Mouse (Mus musculus) retina, postnatal 7 days (tissue): ENCODE results near the gene Gm9507.
"Not testable (repeated sequence)": the region's sequence is repeated elsewhere in the genome, so short reads cannot be mapped to it uniquely, and the experiment has no call there.

Source experiments
- DNase-seq: peaks from one replicate; pipeline ENCODE4 v3.0.0-alpha.2; 2012; ENCODE audit warnings: low read depth, low spot score

Gene Gm9507

DNA sequence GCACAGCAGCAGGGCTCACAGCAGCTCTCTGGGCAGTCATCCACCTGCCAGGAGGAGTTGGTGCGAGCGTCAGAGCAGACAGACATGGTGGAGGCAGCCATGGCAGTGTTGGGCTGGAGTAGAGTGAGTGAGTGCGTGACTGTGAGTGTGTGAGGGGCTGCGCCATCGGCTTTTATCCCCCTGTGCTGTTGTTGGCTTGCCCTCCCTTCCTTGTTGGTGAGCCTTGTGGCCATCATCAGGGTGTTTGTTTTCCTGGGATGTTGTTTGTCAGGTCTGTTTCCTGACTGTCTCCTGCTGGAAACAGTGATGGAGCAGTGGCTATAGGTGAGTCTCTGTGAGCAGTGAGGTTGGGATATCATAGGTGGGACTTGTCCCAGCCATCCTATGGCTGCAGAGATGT lies at the start of gene Gm9507:
Gm9507 (minus strand) TSS at position 101 of the 400 bp plus-strand sequence.
- no peak for DNase-seq

DNA sequence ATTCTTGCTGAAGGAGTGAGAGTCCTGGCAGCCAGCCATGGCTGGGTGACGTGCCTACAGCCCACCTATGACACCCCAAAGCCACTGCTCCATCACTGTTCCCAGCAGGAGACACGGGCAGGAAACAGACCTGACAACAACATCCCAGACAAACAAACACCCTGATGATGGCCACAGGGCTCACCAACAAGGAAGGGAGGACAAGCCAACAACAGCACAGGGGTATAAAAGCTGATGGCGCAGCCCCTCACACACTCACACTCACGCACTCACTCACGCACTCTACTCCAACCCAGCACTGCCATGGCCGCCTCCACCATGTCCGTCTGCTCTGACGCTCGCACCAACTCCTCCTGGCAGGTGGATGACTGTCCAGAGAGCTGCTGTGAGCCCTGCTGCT lies 40.9 kb upstream of the Gm9507 start, which contains the start of gene Gm10318:
Gm10318 (plus strand) TSS at position 301 of the 400 bp plus-strand sequence.
- DNase-seq, result no peak

DNA sequence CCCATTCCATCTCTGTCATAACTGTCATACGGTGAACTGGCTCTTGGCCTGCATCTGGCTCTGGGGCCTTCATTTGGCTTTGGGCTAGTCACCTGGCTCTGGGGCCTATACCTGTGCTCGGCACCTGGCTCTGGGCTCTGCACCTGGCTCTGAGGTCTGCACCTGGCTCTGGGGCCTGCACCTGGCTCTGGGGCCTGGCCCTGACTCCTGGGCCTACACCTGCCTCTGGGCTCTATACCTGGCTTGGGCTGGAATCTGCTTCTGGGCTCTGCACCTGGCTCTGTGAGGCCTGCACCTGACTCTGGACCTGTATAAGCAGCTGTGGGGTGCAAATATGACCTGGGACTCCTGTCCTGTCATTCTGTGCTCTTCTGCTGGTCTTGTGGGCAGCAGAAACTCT lies 35.9 kb upstream of the Gm9507 start:
- DNase-seq, result no peak

DNA sequence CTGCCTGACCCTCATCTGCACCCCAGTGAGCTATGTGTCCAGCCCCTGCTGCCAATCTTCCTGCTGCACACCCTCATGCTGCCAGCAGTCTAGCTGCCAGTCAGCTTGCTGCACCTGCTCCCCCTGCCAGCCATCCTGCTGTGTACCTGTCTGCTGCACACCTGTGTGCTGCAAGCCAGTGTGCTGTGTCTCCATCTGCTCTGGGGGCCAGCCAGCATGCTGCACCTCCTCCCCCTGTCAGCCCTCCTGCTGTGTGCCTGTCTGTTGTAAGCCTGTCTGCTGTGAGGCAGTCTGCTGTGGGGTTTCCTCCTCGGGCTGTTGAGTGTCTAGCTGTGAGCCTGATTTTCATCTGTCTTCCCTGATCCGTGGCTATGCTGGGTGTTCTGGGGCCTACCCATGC lies 35.3 kb upstream of the Gm9507 start:
- DNase-seq, result no peak

DNA sequence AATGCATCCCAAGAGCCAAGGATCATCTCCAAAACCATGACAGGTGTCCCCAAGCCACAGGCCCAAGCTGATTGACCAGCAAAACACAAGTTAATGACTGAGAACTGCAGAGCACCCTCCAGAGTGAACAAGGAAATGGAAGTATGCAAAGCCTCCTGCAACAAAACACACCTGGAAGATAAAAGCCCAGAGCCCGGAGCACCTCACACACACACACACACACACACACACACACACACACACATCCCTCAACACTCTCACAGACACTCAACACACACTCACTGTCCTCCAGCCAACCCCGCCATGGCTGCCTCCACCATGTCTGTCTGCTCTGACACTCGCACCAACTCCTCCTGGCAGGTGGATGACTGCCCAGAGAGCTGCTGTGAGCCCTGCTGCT lies 34.9 kb upstream of the Gm9507 start, which contains the start of gene Gm36176:
Gm36176 (plus strand) TSS at position 301 of the 400 bp plus-strand sequence.
- no peak for DNase-seq

DNA sequence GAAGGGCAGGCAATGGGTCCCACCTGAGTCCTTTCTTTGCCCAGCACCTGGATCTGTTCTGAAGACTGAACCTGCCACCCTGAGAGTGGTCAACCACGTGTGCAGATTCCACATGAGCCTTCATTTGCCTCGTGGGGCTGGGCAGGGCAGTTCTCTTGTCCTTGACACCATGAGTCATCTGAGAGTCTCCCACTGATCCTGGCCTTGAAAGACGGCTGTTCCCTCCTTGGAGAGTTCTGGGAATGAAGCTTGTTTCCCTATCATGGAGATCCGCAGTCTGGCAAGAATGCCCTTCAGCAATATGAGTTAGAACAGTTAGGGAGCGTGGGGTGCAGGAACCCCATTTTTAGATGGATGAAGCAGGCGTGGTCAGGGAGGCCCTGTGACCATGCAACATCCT lies 27.4 kb upstream of the Gm9507 start:
- no peak for DNase-seq

DNA sequence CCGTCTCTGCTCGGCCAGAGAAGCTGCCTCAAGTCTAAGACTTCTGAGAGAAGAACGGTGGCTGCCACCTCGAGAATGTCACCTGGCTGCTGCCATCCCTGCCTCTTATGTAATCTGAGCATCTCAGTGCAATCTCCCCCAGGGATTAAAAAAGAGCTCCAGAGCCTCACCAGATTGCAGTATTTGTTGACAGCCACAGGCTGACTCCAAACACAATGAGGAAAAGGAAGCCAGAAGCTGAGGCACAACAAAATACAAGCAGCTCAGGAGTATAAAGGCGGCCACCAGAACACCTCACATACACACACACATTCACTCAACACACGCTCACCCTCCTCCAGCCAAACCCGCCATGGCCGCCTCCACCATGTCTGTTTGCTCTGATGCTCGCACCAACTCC lies 24.0 kb upstream of the Gm9507 start, which contains the start of gene Krtap10-10:
Krtap10-10 (plus strand) TSS at position 301 of the 400 bp plus-strand sequence.
- DNase-seq, result no peak

DNA sequence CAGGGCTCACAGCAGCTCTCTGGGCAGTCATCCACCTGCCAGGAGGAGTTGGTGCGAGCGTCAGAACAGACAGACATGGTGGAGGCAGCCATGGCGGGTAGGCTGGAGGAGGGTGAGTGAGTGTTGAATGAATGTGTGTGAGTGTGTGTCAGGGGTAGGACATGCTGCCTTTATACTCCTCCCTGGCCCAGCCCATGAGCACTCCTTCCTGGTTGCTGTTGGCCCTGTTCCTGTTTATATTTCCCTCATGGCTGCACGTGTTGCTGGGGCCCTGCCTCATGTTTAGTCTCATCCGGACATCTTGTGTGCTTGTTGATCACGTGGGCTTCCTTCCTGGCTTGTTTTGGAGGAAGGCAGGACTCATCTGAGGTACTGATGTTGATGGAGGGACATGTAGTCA lies 15.3 kb upstream of the Gm9507 start, which contains the start of gene Krtap10-4:
Krtap10-4 (minus strand) TSS at position 145 of the 400 bp plus-strand sequence.
- no peak for DNase-seq

DNA sequence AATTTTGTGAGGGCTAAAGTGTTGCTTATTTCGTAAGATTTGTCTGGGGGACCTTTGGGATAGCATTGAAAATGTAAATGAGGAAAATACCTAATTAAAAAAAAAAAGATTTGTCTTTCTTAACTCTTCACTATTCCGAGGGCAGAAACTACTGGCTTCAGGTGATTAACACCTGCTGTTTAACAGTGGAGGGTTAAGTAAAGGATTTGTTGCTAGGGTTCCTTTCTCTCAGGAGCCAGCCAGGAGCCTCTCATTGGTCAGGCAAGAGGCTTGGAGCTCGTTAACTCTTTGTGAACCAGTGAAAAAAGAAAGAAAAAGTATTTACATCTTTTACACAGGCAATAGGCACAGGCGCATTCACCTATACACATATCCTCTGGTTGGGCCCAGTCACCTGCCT lies 7.6 kb upstream of the Gm9507 start:
- DNase-seq, result no peak

DNA sequence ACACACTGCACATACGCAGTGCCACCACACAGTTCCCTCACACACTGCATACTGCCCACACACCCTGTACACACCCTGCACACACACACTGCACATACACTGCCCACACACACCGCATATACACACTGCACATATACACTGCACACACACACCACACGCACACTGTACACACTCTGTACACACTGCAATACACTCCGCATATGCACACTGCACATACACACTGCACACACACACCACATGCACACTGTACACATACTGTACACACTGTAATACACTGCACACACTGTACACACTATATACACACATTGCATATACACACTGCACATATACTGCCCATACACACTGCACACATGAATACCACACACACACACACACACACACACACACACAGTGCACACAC lies 6.9 kb upstream of the Gm9507 start:
- no peak for DNase-seq

DNA sequence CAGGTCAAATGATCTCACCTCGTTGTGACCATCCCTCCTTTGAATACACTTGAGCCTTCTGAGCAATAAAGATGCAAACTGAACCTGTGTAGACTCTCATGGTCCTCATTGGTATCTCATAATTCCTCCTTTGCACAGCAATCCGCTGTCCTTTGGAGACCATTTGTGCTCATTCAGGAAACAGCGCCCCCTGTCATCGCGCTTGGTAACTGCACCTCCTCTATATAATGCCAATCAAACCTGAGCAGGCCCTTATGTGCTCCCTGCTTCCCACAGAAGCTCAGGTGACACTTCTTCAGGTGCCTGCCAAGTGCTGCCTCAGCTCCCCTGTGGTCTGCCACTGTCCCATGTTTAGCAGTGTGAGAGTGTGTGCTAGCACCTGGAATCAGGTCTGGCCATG lies 3.9 kb upstream of the Gm9507 start:
- DNase-seq, result peak; percentile 5

DNA sequence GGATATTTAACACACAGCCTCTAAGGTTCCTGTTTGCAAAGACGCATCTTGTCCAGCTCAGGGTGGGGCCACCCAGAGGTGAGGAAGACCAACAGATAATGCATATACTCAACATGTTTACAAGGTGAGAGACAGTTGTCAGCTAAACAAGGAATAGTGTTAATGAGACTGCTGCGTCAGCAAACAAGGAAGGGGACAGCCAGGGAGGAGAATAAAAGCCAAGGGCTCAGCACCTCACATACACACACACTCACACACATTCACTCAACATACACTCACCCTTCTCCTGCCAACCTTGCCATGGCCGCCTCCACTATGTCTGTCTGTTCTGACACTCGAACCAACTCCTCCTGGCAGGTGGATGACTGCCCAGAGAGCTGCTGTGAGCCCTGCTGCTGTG lies 2.7 kb upstream of the Gm9507 start, which contains the start of gene Gm2696:
Gm2696 (plus strand) TSS at position 301 of the 400 bp plus-strand sequence.
- no peak for DNase-seq

DNA sequence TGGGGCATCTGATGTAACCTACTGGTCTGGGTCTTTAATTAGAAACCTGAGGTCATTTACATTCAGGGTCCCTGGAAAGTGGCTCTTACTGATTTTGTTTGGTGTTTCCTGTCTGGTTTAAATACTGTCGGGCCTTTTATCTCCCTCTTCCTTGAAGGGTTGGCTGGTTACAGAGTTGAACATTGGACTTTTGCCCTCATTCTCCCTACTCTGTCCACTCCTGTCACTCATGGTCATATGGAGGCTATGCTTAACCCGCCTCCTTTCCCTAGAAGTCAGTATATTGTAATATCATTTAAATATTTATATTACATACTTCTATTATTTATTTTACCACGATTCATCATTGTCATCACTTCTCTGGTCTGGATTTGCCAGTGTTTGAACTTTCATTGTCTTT lies 7.5 kb downstream of the Gm9507 start:
- DNase-seq, result no peak

DNA sequence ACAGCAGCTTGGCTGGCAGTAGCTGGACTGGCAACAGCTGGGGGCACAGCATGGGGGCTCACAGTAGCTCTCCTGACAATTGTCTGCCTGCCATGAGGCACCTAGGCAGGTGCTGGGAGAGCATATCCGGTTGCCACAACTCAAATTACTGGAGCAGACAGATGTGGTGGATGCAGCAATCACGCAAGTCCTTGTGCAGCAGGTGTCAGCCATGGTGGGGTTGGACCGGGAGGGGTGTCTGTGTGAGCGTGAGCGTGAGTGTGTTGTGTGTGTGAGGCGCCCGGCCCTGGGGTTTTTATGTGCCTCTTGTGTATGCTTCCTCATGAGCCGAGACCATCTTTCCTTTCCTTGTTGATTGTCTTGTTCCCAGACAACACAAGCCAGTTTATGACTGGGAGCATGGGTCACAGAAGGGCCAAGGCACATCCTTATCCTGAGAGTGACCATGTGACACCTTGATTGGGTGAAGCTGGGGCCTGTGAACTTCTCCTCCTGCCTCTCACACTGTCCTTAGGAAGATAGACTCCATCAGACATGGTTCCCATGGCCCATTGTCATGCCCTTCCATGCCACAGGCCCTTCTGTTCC lies 12.6 kb downstream of the Gm9507 start, which contains the start of gene Gm19668:
Gm19668 (minus strand) TSS at position 213 of the 588 bp plus-strand sequence.
- no peak for DNase-seq

DNA sequence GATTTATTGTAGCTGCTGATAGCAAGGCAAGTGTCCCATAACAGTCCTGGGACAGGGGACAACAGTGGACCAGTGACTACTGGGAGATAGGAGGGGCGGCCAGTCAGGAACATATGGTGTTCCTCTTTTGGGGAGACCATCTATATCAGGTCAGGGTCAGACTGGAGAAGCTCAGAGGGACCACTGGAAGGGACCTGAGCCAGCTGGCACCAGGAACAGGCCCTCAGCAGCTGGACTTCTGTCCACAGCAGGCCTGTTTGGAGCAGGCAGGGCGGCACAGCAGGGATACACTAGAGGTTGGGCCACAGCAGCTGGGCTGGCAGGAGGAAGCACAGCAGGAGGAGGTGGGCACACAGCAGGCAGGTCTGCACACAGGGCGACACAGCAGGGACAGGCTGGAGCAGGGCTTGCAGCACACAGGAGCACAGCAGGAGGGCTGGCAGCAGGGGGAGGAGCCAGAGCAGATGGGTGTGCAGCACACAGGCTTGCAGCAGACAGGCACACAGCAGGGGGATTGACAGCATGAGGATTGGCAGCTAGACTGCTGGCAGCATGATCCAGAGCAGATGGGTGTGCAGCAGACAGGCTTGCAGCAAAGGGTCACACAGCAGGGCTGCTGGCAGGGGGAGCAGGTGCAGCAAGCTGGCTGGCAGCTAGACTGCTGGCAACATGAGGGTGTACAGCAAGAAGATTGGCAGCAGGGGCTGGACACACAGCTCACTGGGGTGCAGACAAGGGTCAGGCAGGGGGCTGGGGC lies 13.3 kb downstream of the Gm9507 start:
- DNase-seq, result not testable (repeated sequence)

DNA sequence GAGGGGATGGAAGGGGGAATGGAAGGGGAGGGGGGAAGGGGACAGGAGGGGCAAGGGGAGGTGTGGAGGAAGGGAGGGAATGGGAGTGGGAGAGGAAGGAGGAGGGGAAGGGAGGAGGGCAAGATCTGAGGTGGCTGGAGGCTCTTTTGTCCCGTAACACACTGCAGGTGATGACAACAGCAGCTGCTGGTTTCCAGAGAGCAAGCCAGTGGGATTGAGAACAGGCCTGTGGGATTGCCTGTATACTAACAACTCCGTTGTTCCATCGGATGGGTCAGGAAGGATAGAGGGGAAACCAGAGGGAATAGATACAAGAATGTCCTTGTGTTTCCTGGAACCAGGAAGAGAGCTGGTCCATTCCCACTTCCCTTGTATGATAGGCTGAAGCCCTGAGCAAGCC lies 14.0 kb downstream of the Gm9507 start:
- no peak for DNase-seq

DNA sequence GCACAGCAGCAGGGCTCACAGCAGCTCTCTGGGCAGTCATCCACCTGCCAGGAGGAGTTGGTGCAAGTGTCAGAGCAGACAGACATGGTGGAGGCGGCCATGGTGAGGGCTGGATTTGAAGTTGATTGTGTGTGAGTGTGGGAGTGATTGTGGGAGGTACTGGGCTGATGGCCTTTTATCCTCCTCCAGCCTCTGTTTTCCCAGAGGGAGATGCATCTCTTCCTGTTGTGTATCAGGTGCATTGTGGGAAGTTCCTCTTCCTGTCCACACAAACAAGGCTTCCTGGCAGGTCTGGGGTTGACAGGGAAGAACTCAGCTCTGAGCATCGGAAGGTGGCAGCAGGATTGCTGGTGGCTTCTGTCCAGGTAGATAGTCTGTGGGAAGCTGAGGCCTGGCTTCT lies 16.7 kb downstream of the Gm9507 start, which contains the start of gene Gm9639:
Gm9639 (minus strand) TSS at position 101 of the 400 bp plus-strand sequence.
- DNase-seq, result no peak

DNA sequence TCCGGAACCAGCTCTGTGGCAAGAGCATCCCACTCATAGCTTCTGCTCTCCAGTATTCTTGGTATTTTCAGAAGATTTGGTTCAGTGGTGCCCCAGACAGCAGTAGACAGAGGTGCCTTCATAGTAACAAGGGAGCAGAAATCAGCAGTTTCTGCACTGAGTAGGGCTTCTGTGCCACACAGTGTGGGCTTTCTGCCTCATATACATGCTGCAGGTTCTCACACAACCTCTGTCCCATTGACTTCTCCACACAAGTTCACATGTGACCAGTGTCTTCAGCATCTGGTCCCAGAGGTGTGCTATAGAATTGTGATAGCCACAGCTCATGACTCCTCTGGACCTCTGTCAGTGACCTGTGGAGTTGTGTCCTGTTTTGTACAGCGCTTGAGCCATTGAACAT lies 23.0 kb downstream of the Gm9507 start:
- DNase-seq, result no peak

DNA sequence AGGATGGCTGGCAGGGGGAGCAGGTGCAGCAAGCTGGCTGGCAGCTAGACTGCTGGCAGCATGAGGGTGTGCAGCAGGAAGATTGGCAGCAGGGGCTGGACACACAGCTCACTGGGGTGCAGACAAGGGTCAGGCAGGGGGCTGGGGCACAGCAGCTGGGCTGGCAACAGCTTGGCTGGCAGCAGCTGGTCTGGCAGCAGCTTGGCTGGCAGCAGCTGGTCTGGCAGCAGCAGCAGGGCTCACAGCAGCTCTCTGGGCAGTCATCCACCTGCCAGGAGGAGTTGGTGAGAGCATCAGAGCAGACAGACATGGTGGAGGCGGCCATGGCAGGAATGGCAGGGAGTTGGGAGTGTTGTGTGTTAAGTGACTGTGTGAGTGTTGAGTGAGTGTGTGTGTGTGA lies 23.8 kb downstream of the Gm9507 start, which contains the start of gene Gm7137:
Gm7137 (minus strand) TSS at position 325 of the 400 bp plus-strand sequence.
- not testable (repeated sequence) for DNase-seq

DNA sequence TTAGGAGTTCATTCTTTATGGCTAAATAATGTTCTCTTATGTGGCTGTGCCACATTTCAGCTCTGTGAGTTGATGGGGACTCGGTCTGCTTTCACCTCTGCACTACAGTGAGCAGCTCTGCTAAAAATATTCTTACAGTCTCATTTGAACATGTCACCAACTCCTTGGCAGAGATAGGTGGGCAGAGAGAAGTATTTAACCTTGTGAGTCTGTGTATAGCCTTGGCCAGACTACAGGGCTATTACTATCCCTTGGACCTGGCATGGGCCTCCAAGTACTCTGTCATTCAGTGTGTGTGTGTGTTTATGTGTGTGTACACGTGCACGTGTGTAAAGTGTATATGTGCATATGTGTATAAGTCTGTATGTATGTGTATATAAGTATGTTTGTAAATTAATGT lies 28.2 kb downstream of the Gm9507 start:
- DNase-seq, result not testable (repeated sequence)

DNA sequence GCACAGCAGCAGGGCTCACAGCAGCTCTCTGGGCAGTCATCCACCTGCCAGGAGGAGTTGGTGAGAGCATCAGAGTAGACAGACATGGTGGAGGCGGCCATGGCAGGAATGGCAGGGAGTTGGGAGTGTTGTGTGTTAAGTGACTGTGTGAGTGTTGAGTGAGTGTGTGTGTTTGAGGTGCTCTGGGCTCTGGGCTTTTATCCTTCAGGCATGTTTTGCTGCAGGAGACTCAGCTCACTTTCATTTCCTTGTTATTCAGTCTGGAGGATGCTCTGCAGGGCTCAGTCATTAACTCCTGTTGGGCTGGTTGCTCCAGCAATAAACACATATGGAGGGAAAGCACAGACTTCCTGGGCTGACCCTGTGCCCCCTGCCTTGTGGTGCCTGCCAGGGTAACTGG lies 29.2 kb downstream of the Gm9507 start, which contains the start of gene Gm3250:
Gm3250 (minus strand) TSS at position 101 of the 400 bp plus-strand sequence.
- not testable (repeated sequence) for DNase-seq

DNA sequence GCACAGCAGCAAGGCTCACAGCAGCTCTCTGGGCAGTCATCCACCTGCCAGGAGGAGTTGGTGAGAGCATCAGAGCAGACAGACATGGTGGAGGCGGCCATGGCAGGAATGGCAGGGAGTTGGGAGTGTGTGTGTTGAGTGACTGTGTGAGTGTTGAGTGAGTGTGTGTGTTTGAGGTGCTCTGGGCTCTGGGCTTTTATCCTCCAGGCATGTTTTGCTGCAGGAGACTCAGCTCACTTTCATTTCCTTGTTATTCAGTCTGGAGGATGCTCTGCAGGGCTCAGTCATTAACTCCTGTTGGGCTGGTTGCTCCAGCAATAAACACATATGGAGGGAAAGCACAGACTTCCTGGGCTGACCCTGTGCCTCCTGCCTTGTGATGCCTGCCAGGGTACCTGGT lies 34.8 kb downstream of the Gm9507 start, which contains the start of gene Gm7138:
Gm7138 (minus strand) TSS at position 101 of the 400 bp plus-strand sequence.
- DNase-seq, result not testable (repeated sequence)
